Mouse (Mus musculus) erythroblast, embryonic 14.5 days (primary cell): ENCODE results near the gene Sox6.

ENCODE experiments used
- GATA1 ChIP-seq: IDR thresholded peaks from 2 replicates; pipeline ENCODE4 v1.6.1; 2012; ENCODE audit warnings: low read length, inconsistent platforms, mixed read lengths
- TAL1 ChIP-seq: IDR thresholded peaks from 3 replicates; pipeline ENCODE4 v1.6.1; 2012; ENCODE audit warnings: low read length, inconsistent platforms, mixed read lengths

DNA sequence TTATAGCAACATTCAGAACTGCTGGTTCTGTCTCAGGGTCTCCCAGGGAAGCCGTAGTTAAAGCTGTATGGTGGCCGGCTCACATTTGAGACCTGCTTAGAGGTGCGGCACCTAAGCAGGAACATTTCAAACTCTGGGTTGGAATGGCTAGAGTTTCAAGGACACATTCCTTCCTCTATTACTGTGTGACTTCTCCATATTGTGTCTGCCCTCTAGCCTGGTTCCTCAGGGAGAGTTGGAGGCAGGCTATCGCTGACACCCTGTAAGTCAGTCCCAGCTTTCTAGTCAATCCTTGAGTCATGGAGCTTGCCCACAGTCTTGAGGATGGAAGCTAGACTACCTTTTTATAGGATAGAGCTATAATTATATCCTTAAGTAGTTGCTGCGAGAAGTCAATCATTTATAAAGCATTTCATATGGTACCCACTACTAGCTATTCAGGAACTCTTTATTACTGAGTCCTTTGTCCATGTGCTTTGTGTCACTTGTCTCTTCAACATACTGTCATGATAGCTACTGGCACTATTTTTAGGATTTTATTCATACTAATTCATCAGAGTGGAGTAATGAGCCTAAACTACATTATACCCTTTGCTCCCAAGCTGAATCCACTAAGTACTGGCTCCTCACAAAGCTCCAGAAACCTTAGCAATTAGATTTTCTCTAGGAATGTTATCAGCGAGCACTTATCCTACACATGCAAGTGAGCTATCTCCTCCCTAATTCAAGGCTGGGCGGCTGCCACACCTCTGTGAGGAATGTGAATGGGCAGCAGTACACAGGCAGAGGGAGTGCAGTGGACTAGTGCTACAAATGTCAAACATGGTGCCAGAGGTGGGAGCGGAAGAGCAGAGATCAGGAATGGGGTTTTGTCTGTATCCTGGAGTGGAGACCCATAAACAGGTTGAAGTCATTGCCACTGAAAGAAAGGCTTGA is 254.3 kb downstream of the Sox6 start:
- TF ChIP-seq GATA1 (no peak), TAL1 (no peak)
